Mouse (Mus musculus) liver, postnatal 0 days (tissue): ENCODE results near the gene Ptpn13.

ENCODE experiments used
- CTCF ChIP-seq: sonication (generic); IDR thresholded peaks from 2 replicates; pipeline ENCODE4 v1.5.1; 2016; ENCODE audit warnings: antibody characterized with exemption, low read depth
- EP300 ChIP-seq: IDR thresholded peaks from 2 replicates; pipeline ENCODE4 v1.6.1; 2016; ENCODE audit warnings: antibody characterized with exemption, low read depth, mild to moderate bottlenecking

GRCm38 (mm10) chr5:103605707-103606106 is 180.7 kb downstream of the Ptpn13 start:
- TF ChIP-seq CTCF (no peak), EP300 (no peak)
